Mouse (Mus musculus): ENCODE measurements around the gene Olfr1048.
"Not testable (repeated sequence)": the region's sequence is repeated elsewhere in the genome, so short reads cannot be mapped to it uniquely, and the experiment has no call there.

Gene Olfr1048

DNA sequence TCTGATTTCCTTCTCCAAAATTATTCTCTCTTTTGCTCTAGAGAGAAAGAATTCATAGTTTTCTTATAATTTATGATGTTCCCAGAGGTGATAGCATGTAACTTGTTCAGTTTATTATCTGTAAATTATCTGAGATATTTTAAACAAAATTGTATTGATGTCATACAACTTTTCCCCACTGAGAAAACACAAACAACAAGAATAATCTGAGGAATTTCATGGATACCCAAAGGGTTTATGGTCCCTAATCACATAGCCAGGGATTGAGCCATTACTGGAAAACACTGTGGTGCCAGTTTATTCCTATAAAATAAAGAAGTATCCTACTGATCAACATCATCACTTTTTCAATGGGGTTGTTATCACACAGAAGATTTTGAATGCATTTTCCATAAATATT is at the start of gene Olfr1048:
TSS of gene Olfr1048 (minus strand) at position 101 of the 400 bp plus-strand sequence.
- no peak for DNase-seq (ENCODE audit: low spot score in 2 of 2)

DNA sequence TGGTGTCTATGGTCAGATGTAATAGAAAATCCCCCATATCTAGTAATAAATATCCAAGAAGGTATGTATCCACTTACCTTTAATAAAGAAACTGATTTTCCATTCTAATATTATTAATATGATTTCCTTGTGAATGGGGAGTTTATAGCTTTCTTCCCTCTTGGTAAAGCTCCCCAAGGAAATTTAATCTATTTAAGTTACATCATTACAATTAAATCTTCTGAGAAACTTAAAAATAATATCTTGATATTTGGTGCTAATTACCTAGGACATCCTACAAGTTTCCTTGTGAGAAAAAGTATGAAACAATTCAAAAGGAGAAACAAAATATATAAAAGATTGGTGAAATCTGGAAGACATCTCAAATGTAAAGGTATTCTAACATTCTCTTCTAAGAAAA is 38.9 kb upstream of the Olfr1048 start, which contains the start of gene Olfr1051:
TSS of gene Olfr1051 (minus strand) at position 101 of the 400 bp plus-strand sequence.
- not testable (repeated sequence) for DNase-seq (ENCODE audit: low spot score in 2 of 2)

DNA sequence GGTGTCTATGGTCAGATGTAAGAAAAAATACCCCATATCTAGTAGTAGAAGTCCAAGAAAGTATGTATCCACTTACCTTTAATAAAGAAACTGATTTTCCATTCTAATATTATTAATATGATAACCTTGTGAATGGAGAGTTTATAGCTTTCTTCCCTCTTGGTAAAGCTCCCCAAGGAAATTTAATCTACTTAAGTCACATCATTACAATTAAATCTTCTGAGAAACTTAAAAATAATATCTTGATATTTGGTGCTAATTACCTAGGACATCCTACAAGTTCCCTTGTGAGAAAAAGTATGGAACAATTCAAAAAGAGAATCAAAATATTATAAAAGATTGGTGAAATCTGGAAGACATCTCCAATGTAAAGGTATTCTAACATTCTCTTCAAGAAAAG is 18.1 kb upstream of the Olfr1048 start, which contains the start of gene Olfr1049:
TSS of gene Olfr1049 (minus strand) at position 101 of the 400 bp plus-strand sequence.
- DNase-seq (ENCODE audit: low spot score in 2 of 2): not testable (repeated sequence)

DNA sequence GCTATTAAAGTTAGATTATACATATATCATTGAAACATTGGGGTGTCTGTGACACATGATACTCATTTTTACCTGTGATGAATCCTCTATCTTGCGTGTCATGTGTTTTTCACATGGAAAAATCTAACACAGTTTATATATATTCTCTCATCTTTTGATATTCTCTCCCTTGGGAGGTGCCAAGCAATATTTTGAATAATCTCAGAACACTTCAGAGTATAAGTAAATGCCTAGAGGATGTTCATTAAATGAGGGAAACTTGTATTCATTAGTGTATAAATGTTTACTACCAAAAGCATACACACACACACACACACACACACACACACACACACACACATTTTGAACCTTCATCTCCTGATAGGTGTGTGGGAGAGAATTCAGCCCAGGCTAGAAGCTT is 8.8 kb downstream of the Olfr1048 start, which contains the start of gene Olfr1047:
TSS of gene Olfr1047 (minus strand) at position 101 of the 400 bp plus-strand sequence.
- DNase-seq (ENCODE audit: low spot score in 2 of 2): no peak

DNA sequence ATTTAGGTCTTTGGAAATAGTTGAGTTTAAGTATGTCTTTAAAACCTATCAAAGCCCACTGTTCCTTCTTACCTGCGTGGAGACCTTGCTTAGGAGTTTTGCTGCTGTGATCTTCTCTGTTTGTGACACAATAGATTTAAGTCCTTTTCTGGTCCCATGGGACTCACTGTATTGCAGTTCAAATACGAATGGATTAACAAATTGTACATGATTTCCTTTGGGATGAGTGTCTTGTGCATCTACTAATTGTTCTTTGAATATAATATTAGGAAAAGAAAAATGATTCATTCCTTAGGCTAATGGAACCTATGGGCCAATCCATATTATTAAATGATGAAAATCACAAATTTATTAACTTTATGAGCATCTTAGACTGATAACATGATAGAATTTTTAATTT is 20.9 kb downstream of the Olfr1048 start, which contains the start of gene Olfr1046:
TSS of gene Olfr1046 (minus strand) at position 101 of the 400 bp plus-strand sequence.
- no peak for DNase-seq (ENCODE audit: low spot score in 2 of 2)

DNA sequence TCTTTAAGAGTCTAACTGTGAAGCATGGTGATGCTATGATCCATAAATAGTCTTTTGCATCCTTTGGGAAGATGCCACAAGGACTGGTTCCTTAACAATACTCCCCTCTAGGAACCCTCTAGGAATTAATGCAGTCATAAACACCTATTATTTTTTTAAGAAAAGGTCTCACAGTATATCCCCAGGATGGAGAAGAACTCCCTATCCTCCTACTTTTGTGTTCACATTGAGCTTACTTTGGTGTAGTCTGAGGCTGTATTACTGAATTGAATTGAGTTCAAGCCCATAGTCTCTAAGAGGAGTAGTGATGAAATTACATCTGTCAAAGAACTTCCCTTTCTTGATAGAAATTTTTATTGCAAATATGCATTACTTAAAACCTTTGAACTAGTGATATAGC is 37.2 kb downstream of the Olfr1048 start, which contains the start of gene Olfr1045:
TSS of gene Olfr1045 (minus strand) at position 101 of the 400 bp plus-strand sequence.
- no peak for DNase-seq (ENCODE audit: low spot score in 2 of 2)

DNA sequence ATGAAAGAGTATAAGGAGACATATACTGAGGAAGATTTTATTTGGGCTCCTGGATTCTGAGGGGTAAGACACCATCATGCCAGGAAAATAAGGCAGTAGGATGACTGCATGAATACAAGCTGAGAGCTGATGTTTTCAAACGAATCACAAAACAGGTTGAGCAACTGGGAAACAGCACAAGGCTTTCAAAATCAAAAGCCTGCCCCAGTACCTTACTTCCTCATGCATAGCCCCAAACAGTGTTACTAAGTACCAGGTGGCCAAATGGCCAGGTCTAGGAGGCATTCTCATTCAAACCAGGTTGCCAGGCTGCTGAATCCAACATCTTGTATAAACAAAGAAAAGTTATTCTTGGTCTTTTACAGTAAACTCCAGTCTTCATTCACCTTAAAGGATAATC is 44.2 kb downstream of the Olfr1048 start:
- no peak for DNase-seq (ENCODE audit: low spot score in 2 of 2)

DNA sequence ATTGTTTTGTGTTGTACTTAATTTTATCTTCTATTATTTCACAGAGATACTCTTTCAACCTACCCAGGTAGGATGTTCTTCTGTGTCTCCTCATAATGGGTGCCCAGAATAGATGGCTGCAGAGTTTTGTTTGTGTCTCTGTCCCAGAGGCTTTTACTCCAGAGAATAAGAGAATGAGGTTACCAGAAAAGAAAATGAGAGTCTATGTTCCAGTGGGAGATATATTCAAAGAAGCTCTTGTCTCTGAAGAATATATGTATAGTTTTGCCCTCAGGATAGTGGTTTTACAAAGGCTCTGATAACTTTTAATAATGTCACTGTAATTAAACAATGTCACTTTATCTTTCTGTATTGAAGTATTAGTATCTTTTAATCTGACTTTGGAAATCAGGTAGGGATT is 54.5 kb downstream of the Olfr1048 start, which contains the start of gene Olfr52:
TSS of gene Olfr52 (minus strand) at position 101 of the 400 bp plus-strand sequence.
- no peak for DNase-seq (ENCODE audit: low spot score in 2 of 2)

Data from urinary bladder, postnatal 36 days (tissue).